Mouse (Mus musculus): ENCODE data around the gene Aym1.

DNA sequence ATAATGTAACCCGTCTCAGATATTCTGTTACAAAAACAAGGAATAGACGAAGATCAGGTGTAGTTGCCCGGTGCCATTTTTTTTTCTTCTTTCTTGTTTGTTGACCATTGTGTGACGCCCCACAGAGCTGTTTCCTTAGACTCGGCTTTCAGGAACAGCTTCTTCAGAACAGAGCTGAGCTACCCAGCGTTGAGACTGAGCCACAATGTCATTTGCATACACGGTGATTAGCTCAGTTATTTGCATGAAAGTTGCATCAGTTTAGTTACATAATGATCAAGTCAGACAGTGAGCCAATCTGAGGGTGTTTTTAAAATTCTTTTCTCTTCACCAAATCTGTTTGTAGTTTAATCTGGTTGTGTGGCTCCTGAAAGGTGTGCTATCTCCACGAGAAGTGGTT lies 36.7 kb downstream of the Aym1 start:
- TF ChIP-seq GATA1 (IDR thresholded peaks at IDR 0.05; ENCODE audit: low read length): no peak
- no peak for TF ChIP-seq TAL1 (IDR thresholded peaks at IDR 0.05; ENCODE audit: low read length)
